Mouse (Mus musculus) megakaryocyte, adult 5-6 weeks (primary cell): Measurements from ENCODE around the gene Gprc5c. TPM values are rescaled to one million over a fixed set of nuclear protein-coding genes. Genes with fewer than 3 reads are reported as not detected.
A peak's percentile ranks its signal among the peaks of the same experiment; 100 is the strongest.

Experiments used
- ATAC-seq: 2 replicates; pipeline ENCODE4 v1.8.0; 2016; ENCODE audit warnings: mild to moderate bottlenecking, inconsistent platforms; ENCODE audit not compliant: poor library complexity, severe bottlenecking
- total RNA-seq, 2 experiments: library from RNA; stranded (forward) in 1 of 2; stranded (reverse) in 1 of 2; fragments of 153-499, 151-499 nt in 1 of 2; fragments of 221-1000, 200-1000 nt in 1 of 2; gene quantifications; 2 replicates each; pipeline versions ENCODE4 v1.2.3 to v1.2.4; 2015 to 2017

The Gprc5c gene
- total RNA-seq, 2 experiments from 2014 or later = 0.04 to 0.37 TPM

DNA sequence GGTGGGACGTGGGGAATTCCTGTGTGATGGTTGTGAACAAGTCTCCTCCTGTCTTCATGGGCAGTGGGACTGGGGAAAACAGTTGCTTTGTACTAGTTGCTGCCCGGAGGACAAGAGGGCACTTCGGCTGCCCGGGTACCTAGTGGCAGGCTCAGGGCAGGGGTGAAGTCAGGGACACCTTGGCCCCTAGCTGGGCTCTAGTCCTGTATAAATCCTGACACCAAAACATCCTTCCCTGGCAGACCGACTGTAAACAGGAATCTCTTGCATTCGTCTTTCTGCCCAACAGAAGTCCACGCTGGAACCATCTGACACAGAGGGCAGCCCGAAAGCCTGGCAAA is 20.5 kb upstream of the Gprc5c start:
- peak; percentile 24; the same call in 1 of the 2 replicates for ATAC-seq

DNA sequence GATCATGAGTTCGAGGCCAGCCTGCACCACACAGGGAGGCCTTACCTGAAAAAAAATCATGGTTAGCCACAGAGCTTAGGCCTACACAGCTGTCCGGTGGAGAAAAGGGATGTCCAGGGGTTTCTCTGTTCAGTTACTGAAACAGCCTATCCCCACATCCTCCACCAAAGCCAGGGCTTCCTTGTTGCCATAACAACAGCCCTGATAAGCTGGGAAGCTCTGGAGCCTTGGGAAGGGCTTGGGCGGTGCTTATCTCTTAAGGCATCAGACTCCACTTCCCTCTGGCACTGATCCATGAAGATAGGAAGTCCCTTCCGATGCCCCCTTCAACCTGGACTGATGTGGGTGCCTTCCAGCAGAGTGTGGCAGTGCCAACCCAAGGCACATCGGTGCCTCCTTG is 17.8 kb upstream of the Gprc5c start:
- ATAC-seq = no peak

DNA sequence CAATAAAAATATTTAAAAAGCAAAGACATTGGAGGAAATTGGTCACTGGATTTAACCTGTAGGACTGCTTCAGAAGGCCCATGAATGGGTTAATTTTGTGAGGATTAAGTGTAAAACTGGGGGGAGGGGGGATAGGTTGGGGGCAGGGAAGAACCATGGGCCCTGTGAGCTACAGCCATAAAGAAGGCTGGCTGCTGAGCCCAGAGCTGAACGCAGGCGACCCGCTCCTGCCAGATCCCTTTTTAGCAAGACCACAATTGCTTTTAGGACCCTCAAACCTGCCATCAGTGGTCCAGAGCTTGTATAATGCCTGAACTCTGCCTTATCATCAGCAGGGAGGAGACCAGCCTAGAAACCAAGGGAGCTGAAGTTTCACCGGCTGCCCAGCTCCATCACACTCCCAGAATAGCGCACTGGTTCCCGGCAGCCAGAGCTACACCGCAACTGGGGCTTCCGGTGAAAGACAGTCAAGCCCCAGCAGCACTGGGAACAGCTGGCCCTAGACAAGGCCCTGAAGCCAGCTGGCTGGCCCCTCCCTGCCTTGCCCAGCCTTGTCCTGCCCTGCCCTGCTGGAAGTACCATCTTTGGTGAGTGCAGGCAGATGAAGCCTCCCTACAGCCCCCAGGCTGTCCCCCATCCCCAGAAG is 7.0 kb upstream of the Gprc5c start:
- no peak for ATAC-seq

DNA sequence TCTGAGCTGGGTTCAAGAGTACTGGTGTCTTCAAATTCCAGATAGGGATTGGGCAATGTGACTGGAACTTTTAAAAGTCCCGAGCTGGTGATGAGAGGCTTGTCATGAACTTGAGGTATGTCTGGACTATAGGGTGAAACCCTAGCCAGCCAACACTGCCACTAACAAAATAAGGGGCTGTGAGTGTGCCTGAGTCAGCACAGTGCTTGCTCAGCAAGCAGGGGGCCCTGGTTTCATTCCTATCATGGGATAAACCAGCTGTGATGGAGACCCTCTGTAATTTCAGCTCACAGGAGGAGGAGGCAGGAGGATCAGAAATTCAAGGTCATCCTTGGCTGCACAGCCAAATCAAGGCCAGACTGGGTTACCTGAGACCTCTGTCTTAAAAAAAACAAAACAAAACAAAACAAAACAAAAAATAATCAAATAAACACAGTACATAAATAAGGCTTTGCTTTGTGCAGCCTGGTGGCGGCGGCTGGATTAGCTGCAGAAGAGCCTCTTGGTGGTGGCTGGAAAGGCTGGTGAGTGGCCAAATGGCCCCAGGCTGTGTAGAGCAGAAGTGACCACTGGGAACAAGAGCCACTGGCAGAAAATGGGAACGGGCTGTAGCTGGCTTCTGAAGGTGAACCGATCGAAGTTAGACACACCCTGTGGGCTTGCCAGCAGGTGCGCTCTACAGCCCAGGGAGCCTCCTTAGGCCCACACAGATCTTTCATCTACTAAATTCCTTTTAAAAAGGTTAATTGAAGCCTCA is 6.3 kb upstream of the Gprc5c start:
- no peak for ATAC-seq

DNA sequence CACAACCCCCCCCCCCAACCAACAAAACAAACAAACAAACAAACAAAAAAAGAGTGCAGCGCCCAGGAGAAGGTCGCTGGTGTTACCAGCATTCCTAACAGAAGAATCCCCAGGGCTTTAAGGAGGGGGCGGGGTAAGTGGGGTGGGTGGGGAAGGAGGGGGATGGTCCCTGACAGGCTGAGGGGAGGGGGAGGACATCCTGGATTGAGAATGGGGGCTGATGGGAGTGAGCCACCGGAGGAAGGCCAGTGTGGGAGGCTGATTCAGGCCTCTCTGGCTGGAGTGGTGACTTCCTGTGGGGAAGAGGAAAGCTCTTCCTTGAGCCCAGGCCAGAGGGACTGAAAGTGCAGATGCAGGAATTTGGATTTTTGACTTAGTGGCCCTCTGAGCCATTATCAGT is 4.6 kb upstream of the Gprc5c start:
- ATAC-seq = no peak

DNA sequence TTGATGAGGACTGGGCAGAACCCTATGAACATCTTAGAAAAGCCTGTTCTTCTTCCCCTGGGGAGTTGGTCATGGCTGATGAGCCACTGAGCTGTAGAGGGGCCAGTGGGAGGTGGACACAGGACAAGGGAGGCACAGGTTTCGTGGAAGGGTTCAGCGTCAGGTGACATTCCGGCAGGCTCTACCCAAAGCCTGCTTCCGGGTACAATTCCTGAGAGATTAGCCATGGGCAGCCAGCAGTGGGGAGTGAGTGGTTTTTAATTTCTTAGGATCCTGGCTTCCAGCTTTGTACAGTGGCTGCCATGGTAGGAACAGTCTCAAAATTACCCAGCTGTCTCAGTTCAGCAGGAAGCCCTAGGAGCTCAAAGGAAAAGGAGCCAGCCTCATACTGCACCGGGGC is 3.9 kb upstream of the Gprc5c start:
- no peak for ATAC-seq

DNA sequence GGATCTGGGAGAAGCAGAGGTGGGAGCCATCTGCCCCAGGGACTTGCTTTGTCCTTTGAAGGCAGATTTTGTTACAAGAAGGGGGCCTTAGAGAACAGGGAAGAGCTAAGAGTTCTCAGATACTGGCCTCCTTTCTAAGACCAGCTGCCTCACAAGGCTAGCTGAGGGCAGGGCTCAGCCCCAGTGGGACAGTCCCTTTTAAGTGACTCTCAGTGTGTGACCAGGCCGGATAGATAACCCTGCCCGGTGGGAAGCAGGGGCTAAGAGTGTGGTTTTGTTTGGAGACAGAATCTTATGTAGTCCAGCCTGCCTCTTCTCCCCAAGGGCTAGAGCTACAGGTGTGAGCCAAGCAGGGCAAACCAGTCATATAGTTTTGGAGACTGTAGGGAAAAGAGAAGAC is 1.4 kb upstream of the Gprc5c start:
- ATAC-seq = no peak

DNA sequence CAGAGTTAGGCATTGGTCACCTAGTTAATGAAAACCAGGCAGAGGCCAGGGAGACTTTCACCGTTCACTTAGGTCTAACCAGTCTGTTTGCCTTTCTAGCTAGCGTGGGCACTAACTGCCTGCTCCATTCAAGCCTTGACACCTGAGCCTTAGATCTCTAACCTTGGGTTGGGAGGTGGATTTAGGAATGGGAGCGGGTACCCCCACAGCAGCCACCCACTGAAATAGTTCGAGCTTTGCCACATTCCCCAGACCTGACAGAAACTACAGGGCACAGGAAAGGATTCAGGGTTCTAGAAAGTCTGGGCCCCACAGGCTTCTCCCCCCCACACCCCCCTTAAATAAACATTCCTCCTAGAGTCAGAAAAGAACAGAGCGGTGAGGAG is 893 bp upstream of the Gprc5c start:
- ATAC-seq = no peak

DNA sequence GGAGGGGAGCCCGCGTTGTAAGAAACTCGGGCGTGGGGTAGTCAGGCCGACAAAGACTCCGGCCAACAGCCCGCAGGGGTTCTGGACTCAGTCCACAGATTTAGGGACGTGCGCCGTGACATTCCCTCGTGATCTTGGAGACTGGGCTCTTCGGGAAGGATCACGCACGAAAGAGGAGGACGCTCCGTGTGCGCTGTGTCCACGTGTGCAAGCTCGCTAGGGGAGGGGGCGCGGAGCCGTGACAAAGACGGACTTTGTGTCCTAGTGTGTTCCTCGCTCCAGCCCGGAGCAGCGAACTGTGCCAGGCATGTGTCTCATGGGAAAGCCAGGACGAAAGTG is 286 bp downstream of the Gprc5c start:
- ATAC-seq = 0 out of 2 replicates have a peak, but pooled peaks have one; percentile 6

DNA sequence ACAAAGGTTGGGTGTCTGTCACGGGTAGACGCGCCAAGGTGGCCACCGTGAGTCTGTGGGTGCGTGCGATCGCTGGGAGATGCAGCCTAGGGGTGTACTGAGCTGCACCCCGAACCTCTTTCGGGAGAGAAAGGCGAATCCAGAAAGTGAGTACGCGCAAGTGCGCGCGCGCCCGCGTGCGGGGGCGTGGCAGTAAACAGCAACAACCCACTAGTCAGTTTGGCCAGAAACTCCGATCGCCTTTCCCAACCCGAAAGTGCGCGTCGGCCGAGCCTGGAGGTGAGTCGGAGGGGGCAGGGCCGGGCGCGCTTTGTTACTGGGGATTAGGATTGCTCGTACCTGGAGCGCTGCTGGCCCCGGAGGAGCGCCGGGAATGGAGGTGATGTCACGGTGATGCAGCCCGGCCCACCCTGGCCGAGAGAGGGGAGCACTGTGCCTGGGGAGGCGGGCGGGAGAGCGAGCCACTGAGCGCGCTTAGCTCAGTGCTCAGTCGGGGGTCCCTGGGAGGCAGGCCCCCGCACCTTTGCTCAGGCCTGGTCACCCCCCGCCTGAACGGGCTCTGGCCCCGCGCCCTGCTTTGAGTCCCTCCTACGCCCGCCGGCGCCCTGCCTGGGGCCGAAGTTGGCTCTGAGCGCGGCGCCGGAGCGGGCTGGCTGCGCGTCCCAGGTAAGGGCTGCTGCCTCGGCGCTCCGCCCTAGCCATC is 807 bp downstream of the Gprc5c start:
- ATAC-seq = peak; percentile 16; the same call in 1 of the 2 replicates

DNA sequence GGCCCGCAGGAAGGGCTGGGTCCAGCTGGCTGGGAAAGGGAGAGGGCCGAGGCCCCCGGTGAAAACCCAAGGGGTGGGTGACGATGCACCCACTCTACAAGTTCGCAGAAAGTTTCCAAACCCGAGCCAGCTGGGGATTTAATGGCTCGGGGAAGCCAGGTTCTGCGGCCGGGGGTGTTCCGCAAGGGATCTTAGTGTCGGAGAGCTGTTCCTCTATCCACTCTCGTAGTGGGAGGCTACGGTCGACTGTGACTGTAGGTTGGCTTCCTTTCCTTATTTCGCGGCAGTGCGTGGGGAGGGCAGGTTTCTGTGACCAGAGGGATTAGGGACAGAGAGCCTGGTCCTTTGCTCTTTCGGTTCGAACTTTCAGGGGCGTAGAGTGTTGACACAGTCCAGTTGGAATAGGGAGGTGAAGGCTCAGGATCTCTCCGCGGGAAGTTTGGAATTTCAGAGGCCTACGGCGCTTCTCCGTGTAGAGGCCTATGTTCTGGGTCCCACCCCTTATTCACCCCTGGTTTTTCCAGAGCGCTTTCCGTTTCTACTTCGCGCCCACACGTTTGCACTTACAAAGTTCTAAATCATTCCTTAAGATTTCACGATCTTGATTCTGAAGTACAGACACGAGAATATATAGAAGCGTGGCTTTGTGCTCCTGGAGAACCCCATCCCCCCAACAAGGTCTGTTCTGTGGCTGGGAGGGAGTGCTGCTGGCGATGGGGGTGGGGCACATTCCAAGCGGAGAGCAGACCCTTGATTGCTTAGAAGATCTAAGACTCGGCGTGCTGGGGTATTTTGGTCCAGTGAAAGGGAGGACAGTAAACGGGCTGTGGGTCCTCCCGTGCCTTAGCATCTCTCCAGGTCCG is 1.6 kb downstream of the Gprc5c start:
- peak; percentile 80 for ATAC-seq

DNA sequence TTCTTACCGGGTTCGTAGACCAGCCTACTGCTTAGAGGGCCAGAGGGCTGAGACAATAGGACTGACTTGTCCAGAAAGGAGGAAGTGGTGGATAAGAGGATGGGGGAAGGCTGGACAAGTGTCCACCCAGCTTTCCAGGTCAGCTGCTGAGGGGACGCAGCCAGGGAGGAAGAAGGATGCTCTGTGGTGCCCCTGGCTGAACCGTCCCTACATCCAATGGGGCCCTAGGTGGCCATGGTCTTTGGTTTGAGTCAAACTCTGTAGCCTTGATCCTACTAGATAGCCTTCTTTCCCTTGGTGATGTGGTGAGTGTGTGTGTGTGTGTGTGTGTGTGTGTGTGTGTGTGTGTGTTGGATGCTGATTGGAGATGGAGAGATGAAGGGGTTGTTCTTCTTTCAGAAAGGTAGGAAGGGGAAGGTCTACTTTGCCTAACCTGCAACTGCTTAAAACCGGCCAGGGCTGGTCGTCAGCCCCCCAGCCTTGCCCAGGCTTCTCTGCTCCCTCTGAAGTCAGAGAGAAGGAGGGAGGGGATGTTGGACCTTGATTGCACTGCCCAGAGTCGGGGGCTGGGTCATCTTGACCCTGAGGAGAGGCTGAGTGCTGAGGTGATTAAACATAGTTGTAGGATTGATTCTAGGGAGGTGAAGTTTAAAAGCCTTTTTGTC is 2.4 kb downstream of the Gprc5c start:
- no peak for ATAC-seq

DNA sequence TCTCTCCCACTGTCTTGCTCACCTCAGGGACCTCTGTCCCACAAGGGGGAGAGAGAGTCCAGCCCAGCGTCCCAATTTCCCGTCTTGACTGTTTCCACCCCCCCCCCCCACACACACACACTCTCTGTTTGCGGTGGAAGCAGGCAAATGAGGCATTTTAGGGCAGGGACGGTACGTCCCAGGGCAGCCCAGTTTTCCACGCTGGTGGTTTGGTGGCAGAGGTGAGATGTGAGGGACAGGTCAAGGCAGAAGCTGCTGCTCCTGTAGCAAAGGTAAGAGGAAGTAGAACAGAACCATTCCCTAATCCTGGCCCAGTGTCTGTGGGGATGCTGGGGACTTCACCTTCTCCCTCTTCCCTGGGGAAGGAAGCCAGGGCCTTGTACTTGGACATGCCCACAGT is 3.6 kb downstream of the Gprc5c start:
- no peak for ATAC-seq

DNA sequence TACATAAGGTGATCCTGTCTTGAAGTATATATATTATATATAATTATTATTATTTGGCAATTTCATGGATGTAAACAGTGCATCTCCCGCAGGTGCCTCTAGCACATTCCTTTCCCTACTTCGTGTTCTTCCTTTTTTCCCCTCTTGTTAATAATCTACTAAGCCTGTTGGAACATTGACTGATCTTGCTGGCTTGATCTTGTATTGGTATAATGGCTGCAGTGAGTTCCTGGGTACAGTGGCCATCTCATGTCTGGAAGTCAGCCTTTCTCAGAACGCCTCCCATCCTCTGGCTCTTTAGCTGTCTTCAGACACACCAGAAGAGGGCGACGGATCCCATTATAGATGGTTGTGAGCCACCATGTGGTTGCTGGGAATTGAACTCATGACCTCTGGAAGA is 5.2 kb downstream of the Gprc5c start:
- no peak for ATAC-seq

DNA sequence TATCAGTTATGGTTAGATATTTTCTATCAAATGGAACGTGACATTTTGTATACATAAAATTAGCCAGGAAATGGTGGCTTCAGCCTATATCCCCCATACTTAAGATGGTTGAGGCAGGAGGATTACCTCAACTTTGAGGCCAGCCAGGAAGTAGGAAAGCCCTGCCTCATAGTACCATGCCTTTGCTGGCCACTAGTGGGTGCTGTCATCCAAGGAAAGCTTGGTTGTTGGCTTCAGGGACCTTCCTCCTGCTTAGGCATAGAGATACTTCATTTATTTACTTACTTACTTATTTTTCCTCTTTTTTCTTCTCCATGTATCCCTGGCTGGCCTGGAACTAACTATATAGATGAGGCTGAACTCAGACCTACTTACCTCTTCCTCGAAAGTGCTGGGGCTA is 7.7 kb downstream of the Gprc5c start:
- peak; percentile 94 for ATAC-seq

DNA sequence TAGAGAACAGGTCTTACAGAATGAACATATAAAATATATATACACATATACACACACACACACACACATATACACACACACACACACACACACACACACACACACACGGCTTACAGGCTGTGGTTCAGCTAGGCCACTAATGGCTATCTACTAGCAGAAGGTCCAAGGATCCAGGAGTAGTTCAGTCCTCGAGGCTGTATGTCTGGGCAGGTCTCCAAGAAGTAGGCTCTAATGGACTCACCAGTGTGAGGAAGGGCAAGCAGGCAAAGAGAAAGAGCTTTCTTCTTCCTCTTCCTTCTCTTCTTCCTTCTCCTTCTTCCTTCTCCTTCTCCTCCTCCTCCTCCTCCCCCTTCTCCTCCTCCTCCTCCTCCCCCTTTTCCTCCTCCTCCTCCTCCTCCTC is 10.1 kb downstream of the Gprc5c start:
- ATAC-seq = no peak

DNA sequence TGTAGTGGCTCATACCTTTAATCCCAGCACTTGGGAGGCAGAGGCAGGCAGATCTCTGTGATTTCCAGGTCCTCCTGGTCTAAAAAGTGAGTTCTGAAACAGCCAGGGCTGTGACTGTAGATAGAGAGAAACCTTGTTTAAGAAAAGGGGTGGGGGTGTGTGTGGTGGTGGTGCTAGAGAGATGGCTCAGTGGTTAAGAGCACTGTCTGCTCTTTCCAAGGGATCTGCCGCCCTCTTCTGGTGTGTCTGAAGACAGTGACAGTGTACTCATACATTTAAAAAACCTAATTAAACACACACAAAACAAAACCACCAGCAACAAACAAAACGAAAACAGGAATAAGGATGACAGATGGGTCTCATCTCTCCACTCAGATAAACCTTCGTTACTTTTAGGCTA is 11.7 kb downstream of the Gprc5c start:
- ATAC-seq = no peak

DNA sequence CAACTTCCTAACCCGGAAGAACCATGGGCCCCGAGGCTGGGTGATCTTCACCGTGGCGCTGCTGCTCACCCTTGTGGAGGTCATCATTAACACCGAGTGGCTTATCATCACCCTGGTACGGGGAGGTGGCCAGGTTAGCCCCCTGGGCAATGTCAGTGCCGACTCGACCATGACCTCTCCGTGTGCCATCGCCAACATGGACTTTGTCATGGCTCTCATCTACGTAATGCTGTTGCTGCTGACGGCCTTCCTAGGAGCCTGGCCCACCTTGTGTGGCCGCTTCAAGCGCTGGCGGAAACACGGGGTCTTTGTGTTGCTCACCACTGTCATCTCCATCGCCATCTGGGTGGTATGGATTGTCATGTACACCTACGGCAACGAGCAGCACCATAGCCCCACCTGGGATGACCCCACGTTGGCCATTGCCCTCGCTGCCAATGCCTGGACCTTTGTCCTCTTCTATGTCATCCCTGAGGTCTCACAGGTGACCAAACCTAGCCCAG is 13.0 kb downstream of the Gprc5c start:
- ATAC-seq = no peak

DNA sequence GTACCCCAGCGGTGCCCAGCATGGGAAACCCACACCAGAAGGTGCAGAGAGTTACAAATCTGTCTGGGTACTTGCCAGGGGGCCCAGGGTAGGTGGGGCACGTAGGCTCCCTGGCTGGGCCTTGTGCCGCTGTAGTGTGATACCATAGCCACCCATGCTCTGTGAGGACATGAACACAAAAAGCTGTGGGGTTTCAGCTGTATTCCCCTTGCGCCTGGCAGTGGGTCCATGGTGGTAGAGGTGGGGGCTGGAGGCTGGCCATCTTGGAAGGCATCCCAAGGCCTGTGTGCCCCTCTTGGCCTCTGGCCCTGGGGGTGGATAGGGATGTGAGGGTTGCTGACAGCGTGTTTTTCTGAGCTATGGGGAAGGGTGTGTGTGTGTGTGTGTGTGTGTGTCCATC is 15.0 kb downstream of the Gprc5c start:
- no peak for ATAC-seq

DNA sequence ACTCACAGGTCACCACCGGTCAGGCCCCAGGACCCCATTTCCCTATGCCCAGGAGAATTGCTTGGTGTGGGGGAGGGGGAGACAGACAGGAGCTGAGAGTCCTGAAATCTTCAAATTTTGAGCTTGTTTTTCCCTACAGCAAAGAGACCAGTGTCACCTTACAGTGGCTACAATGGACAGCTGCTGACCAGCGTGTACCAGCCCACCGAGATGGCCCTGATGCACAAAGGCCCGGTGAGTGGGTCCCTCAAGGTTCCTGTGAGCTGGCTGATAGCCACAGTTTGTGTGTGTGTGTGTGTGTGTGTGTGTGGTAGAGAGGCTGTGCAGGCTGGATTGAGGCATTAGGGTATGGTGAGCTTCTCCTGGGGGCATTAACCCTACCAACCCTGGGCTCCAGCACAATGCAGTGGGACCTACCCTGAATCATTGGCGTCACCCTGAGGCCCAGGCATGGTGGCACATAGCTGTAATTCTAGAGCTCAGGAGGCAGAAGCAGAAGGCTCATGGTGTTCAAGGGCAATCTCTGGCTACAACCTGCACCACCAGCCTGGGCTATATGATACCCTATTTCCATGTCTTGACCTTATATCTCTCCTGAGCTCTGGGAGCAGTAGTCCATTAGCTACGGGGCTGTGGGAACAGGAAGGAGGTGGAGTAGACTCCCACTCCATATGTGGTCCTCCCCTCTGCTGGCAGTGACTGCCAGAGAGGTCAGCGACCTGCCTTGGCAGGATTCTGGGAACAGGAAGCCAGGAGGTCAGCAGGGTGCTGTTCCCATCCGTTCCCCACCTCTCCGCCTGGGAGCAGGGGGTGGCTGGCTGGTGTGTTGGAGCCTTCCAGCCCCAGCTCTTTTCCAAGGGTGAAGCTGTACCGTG is 15.8 kb downstream of the Gprc5c start:
- no peak for ATAC-seq
